Mouse (Mus musculus): ENCODE data around the gene Pla2g3. TPM values are rescaled to one million over a fixed set of nuclear protein-coding genes. Genes with fewer than 3 reads are reported as not detected.
A peak's percentile ranks its signal among the peaks of the same experiment; 100 is the strongest.

Gene Pla2g3
- polyA plus RNA-seq, 2 experiments: 0.40 to 0.99 TPM

GRCm38 (mm10) chr11:3472484-3472883, 15.6 kb upstream of the Pla2g3 start:
- no peaks in the 10 kb centered on the region for H3K36me3 ChIP-seq (ENCODE audit: control insufficient read depth, insufficient read depth, low read length)
- no peak overlapping the region for H3K4me2 ChIP-seq (replicated peaks; ENCODE audit: low read depth, low read length, severe bottlenecking)
- ATAC-seq (ENCODE audit: low FRiP score, low read depth) (no peak), DNase-seq (ENCODE audit: low spot score) (peak; percentile 88)
- H3K27ac ChIP-seq (replicated peaks; ENCODE audit: low read depth, low read length): no peak overlapping the region
- no peak overlapping the region for H3K4me3 ChIP-seq (replicated peaks; ENCODE audit: low read length)
- no peaks in the 10 kb centered on the region for H3K4me1 ChIP-seq (ENCODE audit: control insufficient read depth, insufficient read depth, low read length)
- 32% methylated on average over 1 of the region's 1 CpGs for WGBS
- no peaks in the 10 kb centered on the region for H3K27me3 ChIP-seq (ENCODE audit: control insufficient read depth, insufficient read depth, low read length)
- H3K9ac ChIP-seq (ENCODE audit: low read depth, low read length, severe bottlenecking): no peak overlapping the region
- H3K9me3 ChIP-seq (ENCODE audit: control insufficient read depth, low read length): no peaks in the 10 kb centered on the region
- no peak for TF ChIP-seq POLR2A (IDR thresholded peaks at IDR 0.05; ENCODE audit: borderline replicate concordance, extremely low read depth, insufficient read depth, insufficient read length)

GRCm38 (mm10) chr11:3474480-3475115, 13.5 kb upstream of the Pla2g3 start:
- no peak overlapping the region for H3K27ac ChIP-seq (replicated peaks; ENCODE audit: low read depth, low read length)
- H3K4me1 ChIP-seq (ENCODE audit: control insufficient read depth, insufficient read depth, low read length): no peaks in the 10 kb centered on the region
- no peak overlapping the region for H3K4me2 ChIP-seq (replicated peaks; ENCODE audit: low read depth, low read length, severe bottlenecking)
- no peaks in the 10 kb centered on the region for H3K9me3 ChIP-seq (ENCODE audit: control insufficient read depth, low read length)
- no peak for DNase-seq (ENCODE audit: low spot score)
- no peak for TF ChIP-seq POLR2A (IDR thresholded peaks at IDR 0.05; ENCODE audit: borderline replicate concordance, extremely low read depth, insufficient read depth, insufficient read length)
- 79% methylated on average over 7 of the region's 7 CpGs for WGBS
- H3K9ac ChIP-seq (ENCODE audit: low read depth, low read length, severe bottlenecking): no peak overlapping the region
- no peaks in the 10 kb centered on the region for H3K27me3 ChIP-seq (ENCODE audit: control insufficient read depth, insufficient read depth, low read length)
- H3K36me3 ChIP-seq (ENCODE audit: control insufficient read depth, insufficient read depth, low read length): no peaks in the 10 kb centered on the region
- ATAC-seq (ENCODE audit: low FRiP score, low read depth): no peak
- no peak overlapping the region for H3K4me3 ChIP-seq (replicated peaks; ENCODE audit: low read length)

- Histone ChIP-seq H3K4me2 (replicated peaks; ENCODE audit: low read depth, low read length, severe bottlenecking) (no peak overlapping the region), H3K27me3 (ENCODE audit: control insufficient read depth, insufficient read depth, low read length) (no peaks in the 10 kb centered on the region), H3K4me3 (replicated peaks; ENCODE audit: low read length) (no peak overlapping the region), H3K36me3 (ENCODE audit: control insufficient read depth, insufficient read depth, low read length) (no peaks in the 10 kb centered on the region), H3K9ac (ENCODE audit: low read depth, low read length, severe bottlenecking) (no peak overlapping the region), H3K4me1 (ENCODE audit: control insufficient read depth, insufficient read depth, low read length) (no peaks in the 10 kb centered on the region), H3K27ac (replicated peaks; ENCODE audit: low read depth, low read length) (no peak overlapping the region), H3K9me3 (ENCODE audit: control insufficient read depth, low read length) (no peaks in the 10 kb centered on the region)
- DNase-seq (ENCODE audit: low spot score): no peak
- TF ChIP-seq POLR2A (IDR thresholded peaks at IDR 0.05; ENCODE audit: borderline replicate concordance, extremely low read depth, insufficient read depth, insufficient read length): no peak
- ATAC-seq (ENCODE audit: low FRiP score, low read depth): no peak
Measured at GRCm38 (mm10) chr11:3475489-3475888, 12.6 kb upstream of the Pla2g3 start.

- H3K9me3 ChIP-seq (ENCODE audit: control insufficient read depth, low read length): no peaks in the 10 kb centered on the region
- no peaks in the 10 kb centered on the region for H3K36me3 ChIP-seq (ENCODE audit: control insufficient read depth, insufficient read depth, low read length)
- 55% methylated on average over 11 of the region's 11 CpGs for WGBS
- no peak overlapping the region for H3K9ac ChIP-seq (ENCODE audit: low read depth, low read length, severe bottlenecking)
- H3K4me3 ChIP-seq (replicated peaks; ENCODE audit: low read length): no peak overlapping the region
- no peak overlapping the region for H3K27ac ChIP-seq (replicated peaks; ENCODE audit: low read depth, low read length)
- H3K27me3 ChIP-seq (ENCODE audit: control insufficient read depth, insufficient read depth, low read length): no peaks in the 10 kb centered on the region
- TF ChIP-seq POLR2A (IDR thresholded peaks at IDR 0.05; ENCODE audit: borderline replicate concordance, extremely low read depth, insufficient read depth, insufficient read length): no peak
- H3K4me1 ChIP-seq (ENCODE audit: control insufficient read depth, insufficient read depth, low read length): peaks cover 6% of the 10 kb centered on the region; the same call in 1 of the 2 replicates
- no peak for DNase-seq (ENCODE audit: low spot score)
- ATAC-seq (ENCODE audit: low FRiP score, low read depth): no peak
- H3K4me2 ChIP-seq (replicated peaks; ENCODE audit: low read depth, low read length, severe bottlenecking): no peak overlapping the region
Measured at GRCm38 (mm10) chr11:3483980-3484642, 4.0 kb upstream of the Pla2g3 start.

- Histone ChIP-seq H3K27ac (replicated peaks; ENCODE audit: low read depth, low read length) (no peak overlapping the region), H3K4me2 (replicated peaks; ENCODE audit: low read depth, low read length, severe bottlenecking) (no peak overlapping the region), H3K27me3 (ENCODE audit: control insufficient read depth, insufficient read depth, low read length) (no peaks in the 10 kb centered on the region), H3K36me3 (ENCODE audit: control insufficient read depth, insufficient read depth, low read length) (no peaks in the 10 kb centered on the region), H3K4me3 (replicated peaks; ENCODE audit: low read length) (no peak overlapping the region), H3K9ac (ENCODE audit: low read depth, low read length, severe bottlenecking) (no peak overlapping the region), H3K4me1 (ENCODE audit: control insufficient read depth, insufficient read depth, low read length) (peaks cover 6% of the 10 kb centered on the region; the same call in 1 of the 2 replicates), H3K9me3 (ENCODE audit: control insufficient read depth, low read length) (no peaks in the 10 kb centered on the region)
- TF ChIP-seq POLR2A (IDR thresholded peaks at IDR 0.05; ENCODE audit: borderline replicate concordance, extremely low read depth, insufficient read depth, insufficient read length): no peak
- WGBS: 71% methylated on average over 7 of the region's 7 CpGs
- DNase-seq (ENCODE audit: low spot score) (no peak), ATAC-seq (ENCODE audit: low FRiP score, low read depth) (no peak)
Measured at GRCm38 (mm10) chr11:3486349-3486748, 1.7 kb upstream of the Pla2g3 start.

All from limb, embryonic 14.5 days (tissue).